Mouse (Mus musculus) CH12.LX (cell line): ENCODE measurements around the gene Vsir.

Source experiments
- CTCF ChIP-seq, 2 experiments: IDR thresholded peaks in 1 of 2; conservative IDR thresholded peaks in 1 of 2; 2 replicates each; pipeline ENCODE4 v1.5.1; 2011 to 2012; ENCODE audit warnings: low read depth in 2 of 2, low read length in 2 of 2, improper control_type of control experiment in 1 of 2, inconsistent platforms in 1 of 2, mild to moderate bottlenecking in 1 of 2, moderate library complexity in 1 of 2
- TCF12 ChIP-seq: IDR thresholded peaks from 2 replicates; pipeline ENCODE4 v1.6.1; 2014; ENCODE audit warnings: low read depth, mild to moderate bottlenecking, inconsistent platforms, low read length, improper control_type of control experiment

- TF ChIP-seq TCF12 (no peak), CTCF (conservative IDR thresholded peaks at IDR 0.05 in 1 of 2, IDR thresholded peaks at IDR 0.05 in 1 of 2; ENCODE audit: low read depth in 2 of 2, low read length in 2 of 2) (no peak)
Measured at GRCm38 (mm10) chr10:60381142-60381925, 34.7 kb downstream of the Vsir start.
